Mouse (Mus musculus) urinary bladder, postnatal 36 days (tissue): ENCODE measurements around the gene Rap1gds1.

Source experiments
- DNase-seq, 2 experiments: peaks; one replicate each; pipeline ENCODE4 v3.0.0; 2022; ENCODE audit warnings: low spot score in 2 of 2, mixed read lengths in 1 of 2

Gene Rap1gds1

DNA sequence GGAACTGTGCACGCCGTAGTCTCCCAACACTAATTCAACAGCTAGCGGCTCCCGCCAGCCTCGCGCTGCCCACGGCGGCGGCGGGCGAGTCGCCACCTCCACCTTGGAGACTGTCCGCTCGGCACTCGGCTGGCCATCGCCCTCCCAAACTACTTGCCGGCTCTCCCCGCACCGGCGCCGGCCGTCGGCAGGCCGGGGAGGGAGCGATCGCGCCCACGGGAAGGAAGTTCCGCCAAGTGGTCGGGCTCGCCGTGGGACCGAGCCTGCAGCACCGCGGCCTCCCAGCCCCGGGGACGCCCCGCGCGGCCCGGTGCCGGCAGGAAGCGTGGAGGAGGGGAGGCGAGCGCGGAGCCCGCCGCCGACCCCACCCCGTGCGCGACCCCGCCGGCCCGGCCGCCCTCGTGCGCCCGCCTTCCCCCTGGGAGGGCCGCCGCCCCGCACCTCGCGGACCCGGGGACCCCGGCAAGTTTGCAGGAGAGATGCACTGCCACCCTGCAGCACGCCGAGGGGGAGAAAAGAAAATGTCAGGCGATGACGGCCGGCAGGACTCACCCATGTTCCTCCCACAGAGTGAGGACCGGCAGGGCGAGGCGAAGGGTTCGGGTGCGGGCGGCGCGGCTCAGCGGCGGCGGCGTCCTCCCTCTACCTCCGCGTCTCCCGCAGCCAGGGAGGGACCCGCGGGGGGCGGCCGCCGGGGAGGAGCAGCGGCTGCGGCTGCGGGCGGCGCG is at the start of gene Rap1gds1:
Rap1gds1 (minus strand) TSS at position 718 of the 728 bp plus-strand sequence.
- peak; percentile 56 to 60 for DNase-seq

DNA sequence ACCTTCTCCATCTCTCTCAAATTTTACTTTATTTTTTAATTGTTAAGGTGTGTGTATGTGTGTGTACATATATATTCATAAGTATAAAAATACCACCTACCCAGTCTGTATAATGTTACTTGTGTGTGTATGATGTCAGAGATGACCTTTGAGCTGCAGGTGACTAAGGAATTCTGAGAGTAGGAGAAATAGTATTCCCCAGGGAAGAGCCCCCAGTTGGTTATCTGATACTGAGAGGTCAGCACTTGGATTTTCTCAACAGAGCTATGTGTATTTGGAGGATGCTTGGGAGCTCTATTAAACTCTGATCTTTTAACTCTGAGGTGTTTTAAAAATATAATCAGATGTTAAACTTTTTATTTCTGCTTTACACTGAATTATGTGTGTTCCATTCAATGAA is 43.4 kb upstream of the Rap1gds1 start:
- no peak for DNase-seq

- DNase-seq, result no peak
Observed at GRCm38 (mm10) chr3:139116733-139117337, 41.8 kb upstream of the Rap1gds1 start.

DNA sequence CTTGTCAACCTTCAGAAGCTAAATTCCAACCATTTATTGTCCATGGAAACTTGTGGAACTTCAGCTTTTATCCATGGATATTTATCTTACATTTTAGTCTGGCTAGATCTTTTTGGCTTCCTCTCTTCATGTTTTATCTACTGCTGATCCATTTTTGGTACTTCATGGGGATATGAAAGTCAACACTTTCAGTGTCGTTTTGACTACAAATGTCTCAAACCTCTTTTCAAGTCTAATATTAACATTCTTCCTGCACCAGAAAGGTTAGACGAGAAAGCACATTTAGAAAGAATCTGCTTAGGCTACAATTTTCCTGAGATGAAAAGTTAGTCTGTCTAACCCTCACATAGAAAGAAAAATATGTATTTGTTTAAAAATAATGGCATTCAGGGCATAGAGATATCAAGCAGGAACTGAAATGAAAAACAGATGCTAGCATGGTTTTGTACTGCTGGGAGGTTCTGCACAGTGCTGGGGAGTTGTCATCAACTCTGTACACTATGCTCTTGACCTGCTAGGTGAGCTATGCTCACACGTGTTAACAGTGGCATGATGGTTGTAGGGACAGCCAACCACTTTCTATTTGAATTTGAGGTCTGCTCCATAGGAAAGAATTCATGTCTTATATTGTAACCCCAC is 37.5 kb upstream of the Rap1gds1 start:
- no peak for DNase-seq

- DNase-seq, result no peak
Observed at GRCm38 (mm10) chr3:139111877-139112276, 36.9 kb upstream of the Rap1gds1 start.

DNA sequence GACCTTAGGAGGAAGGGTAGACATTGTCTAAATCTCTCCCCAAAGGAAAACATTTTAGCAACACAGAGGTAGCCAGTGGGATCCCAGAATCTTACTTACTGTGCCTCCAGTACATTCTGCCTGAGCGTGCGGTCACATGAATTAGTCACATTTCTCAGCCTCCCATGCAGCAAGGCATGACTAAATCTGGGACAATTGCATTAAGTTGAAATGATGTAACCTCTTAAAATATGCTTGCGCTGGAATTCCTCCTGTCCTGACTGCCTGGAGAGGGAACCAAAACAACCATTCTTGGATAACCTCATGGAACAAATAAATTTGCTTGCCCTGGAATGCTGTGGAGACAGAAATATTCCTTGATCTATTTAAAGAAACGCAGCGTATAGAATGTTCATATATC is 33.2 kb upstream of the Rap1gds1 start:
- no peak for DNase-seq

DNA sequence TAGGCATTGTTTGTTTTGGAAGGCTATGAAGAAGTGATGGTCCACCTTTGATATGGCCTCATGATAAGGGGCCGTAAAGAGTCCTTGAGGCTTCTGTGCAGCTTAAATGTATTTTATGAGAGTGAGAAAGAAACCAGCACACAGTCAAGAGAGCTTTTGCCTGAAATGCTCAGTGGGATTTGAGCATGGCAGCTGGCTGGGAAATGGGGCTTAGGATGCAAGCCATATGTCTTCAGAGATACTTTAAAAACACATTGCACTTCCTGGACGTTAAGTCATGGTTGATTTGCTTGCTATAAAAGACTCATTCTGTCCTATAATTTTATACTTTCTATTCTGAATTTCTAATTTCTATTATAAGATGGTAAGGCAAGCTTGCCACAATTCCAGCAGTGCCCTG is 28.9 kb upstream of the Rap1gds1 start:
- DNase-seq, result no peak

- no peak for DNase-seq
Observed at GRCm38 (mm10) chr3:139103346-139103745, 28.3 kb upstream of the Rap1gds1 start.

DNA sequence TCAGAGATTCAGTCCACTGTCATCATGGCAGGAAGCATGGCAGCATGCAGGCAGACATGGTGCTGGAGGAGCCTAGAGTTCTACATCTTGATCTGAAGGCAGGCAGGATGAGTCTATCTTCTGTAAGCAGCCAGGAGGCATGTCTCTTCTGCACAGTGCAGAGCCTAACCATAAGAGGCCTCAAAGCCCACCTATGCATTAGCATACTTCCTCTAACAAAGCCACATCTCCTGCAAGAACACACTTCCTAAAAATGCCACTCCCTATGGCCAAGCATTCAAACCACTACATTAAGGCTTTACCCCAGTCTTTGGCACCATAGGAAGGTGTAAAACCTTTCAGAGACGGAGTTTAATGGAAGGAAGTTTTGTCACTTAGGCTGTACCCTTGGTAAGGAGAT is 26.9 kb upstream of the Rap1gds1 start:
- no peak for DNase-seq

- no peak for DNase-seq
Observed at GRCm38 (mm10) chr3:139099284-139099683, 24.3 kb upstream of the Rap1gds1 start.

GRCm38 (mm10) chr3:139095894-139096293 is 20.9 kb upstream of the Rap1gds1 start:
- DNase-seq, result no peak

GRCm38 (mm10) chr3:139088526-139088925 is 13.5 kb upstream of the Rap1gds1 start:
- DNase-seq, result no peak

DNA sequence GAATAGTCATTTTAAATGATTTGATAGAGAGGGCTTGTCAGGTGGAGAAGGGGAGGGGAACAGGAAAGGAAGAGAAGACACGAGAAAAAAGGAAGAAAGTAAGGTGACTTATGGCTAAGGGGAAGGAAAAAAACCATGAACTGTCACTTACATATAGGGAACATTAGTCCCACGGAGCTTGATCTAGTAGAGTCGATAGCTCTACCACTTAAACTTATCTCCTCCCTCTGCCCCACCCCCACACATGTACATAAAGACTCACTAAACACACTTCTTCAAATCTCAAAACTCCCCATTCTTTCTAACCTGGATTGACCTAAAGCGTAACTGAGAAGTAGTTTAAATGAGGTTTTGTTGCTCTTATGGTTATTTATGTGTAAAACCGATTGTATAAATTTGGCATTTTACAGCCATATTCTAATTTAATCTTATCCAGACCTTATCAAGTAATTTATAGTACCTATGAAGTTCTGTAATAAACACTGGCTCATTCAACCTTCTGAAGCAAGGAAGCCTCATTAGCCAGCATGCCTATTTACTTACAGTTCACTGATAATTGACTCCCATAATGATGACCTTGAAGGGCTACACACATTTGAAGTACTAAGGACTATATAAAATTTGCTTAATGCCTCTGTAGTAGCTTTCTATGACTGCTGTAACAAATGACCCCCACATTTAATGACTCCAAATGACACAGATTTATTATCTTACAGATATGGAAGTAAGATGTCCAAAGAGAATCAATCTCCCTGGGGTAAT is 9.0 kb upstream of the Rap1gds1 start:
- no peak for DNase-seq

DNA sequence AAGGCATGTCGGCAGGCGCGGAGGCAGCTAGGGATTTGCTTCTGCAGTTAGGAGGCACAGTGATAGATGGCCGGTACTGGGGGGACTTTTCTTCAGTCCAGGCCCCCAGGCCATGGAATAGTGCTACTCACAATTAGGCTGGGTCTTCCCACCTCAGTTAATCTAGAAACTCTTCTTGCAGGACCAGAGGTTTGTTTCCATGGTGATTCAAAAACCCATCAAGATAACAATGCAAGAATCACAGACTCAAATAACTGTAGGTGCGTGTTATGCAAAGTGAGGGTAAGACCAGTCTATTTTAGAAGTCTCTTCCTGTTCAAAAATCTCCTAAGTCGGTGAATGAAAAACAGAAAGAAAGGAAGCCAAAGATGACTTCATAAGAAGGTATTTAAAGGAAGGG is 4.8 kb upstream of the Rap1gds1 start:
- DNase-seq, result no peak

GRCm38 (mm10) chr3:139078010-139078409 is 3.0 kb upstream of the Rap1gds1 start:
- DNase-seq, result no peak

- DNase-seq, result no peak
Observed at GRCm38 (mm10) chr3:139076059-139076455, 1.1 kb upstream of the Rap1gds1 start.

DNA sequence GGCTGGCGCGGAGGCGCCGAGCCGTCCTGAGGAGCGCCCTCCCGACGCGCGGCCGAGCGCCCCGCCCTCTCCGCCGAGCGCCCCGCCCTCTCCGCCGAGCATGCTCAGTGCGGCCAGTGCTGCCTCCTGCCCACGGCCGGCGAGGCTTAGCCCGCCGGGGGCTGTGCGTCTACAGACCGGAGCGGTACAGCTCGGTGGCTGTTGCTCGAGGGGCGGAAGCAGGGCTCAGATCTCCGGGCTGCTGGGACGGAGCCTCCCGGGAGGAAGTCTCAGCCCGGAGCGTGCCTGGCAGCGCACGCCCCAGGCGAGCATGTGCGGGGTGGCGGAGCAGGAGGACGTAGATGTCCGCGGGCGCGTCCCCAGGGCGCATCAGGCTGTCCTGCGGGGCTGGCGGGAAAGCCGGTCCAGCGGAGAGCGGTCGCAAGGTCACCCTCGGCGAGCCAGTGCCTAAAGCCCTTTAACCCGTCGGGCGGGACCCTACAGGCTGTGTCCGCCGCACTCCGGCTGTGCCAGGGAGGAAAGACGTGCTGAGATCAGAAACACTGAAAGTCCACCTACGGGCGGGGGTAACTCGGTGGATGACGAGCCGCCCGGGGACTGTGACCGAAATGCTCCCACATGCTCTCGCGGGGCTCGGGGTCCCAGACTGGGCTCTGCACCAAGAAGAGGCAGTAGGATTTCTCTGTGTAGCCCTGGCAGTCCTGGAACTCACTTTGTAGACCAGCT is 495 bp upstream of the Rap1gds1 start:
- peak; percentile 82 to 90 for DNase-seq

GRCm38 (mm10) chr3:139073801-139074483 is 1.1 kb downstream of the Rap1gds1 start:
- no peak for DNase-seq

DNA sequence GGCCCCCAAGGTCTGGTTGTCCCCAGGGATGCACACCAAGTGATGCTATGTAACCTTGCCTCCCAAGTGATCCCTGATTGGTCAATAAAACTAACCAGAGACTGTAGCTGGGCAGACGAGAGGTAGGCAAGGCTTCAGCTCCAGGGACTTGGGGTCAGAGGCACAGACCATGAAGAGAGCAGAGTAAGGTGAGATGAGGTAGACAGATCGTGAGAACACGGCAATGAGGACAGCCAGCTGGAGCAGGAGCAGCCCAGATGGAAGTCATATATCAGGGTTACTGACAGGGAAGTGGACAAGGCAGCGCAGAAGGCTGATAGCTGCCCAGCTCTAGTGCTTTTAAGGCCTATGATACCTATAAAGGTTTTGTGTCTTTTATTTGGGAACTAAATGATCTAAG is 5.5 kb downstream of the Rap1gds1 start:
- DNase-seq, result no peak

- no peak for DNase-seq
Observed at GRCm38 (mm10) chr3:139064076-139064475, 10.9 kb downstream of the Rap1gds1 start.

DNA sequence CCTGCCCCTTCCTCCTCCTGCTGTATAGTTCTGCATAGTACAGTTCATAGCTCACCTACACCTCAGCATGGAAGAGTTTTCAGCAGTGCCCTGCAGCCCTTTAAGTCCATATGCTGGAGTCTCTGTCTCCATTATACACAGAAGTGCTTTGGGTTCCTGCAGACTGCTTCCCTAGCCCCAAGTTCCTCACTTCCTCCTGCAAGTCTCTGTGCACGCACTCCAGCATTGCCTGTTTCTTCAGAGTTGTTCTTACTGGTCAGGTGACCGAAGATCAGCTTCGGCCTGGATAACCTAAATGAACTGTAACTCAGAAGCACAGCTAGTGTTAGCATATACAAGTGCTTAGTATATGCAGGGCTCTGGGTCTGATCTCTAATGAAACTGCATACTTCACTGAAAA is 12.9 kb downstream of the Rap1gds1 start:
- no peak for DNase-seq
